Mouse (Mus musculus) embryo, embryonic 9.5 days (tissue): Measurements from ENCODE around the gene Ccpg1.
A peak's percentile ranks its signal among the peaks of the same experiment; 100 is the strongest.

ENCODE experiments used
- DNase-seq: peaks from one replicate; pipeline ENCODE4 v3.0.0-alpha.2; 2017; ENCODE audit errors: extremely low spot score

Ccpg1 gene

DNA sequence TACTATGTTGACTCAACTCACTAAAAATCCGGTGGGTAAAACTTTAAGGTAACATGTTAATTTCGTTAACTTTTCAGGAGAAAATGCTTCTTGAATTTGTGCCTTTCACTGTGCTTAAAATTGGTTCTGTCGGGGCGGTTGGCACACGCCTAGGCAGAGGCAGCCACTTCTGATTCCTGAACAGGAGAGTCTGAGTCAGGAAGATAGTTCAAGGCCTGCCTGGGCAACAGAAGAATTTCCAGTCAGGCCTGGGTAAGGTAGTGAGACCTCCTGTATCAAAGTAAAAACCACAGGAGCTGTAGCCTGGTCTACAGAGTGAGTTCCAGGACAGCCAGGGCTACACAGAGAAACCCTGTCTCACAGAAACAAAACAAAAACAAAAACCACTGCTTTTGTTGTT, 7.3 kb downstream of the Ccpg1 start:
- no peak for DNase-seq

DNA sequence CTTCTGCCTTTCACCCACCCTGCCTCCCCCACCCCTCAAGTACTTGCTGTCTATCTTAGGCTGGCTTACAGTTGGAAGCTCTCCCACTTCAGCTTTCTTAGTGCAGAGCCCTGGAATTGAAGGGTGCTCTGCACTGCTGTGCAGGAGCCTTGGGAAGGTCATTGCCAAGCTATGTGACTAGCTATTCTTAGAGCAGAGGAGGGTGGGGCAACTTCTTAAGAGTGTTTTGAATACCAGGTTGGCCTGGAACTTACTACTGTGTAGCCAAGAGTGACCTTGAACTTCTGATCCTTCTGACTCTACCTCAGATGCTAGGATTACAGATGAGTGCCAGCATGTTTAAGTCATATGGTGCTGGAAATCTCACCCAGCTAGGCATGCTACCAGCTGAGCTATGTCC, 10.9 kb downstream of the Ccpg1 start:
- no peak for DNase-seq

DNA sequence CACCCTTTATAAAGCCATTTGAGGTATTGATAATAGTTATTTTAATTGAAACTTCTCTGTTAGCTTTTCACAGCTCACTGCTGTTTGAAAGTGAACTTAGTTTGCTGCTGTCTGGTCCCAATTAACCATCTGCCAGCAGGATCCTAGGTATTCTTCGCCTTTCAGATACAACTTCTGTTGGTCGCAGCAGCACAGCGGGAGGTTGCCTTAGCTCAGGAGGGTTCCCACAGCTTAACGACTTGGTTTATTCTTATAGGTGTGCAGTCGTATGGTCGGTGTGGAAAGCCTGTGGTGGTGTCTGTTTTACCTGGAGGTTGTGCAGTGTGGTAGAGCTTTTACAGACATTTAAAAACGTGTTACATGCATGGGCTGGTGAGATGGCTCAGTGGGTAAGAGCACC, 11.6 kb downstream of the Ccpg1 start:
- no peak for DNase-seq

DNA sequence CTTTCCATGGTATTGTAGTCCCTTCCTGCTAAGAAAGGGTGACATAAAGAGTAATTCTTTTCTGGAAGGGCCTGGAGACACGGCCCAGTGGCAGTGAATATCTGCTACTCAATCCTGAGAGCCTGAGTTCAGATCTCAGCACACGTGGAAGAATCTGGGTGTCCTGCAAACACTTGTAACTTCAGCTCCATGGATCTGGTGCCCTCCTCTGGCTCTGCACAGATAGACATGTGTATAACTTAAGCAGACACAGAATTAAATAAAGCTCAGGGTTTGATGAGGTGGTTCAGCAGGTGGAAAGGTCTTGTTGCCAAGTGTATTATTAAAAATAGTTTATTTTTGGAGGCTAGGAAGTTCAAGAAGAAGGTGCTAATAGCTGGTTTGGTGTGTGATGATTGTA, 15.3 kb downstream of the Ccpg1 start:
- DNase-seq, result no peak

DNA sequence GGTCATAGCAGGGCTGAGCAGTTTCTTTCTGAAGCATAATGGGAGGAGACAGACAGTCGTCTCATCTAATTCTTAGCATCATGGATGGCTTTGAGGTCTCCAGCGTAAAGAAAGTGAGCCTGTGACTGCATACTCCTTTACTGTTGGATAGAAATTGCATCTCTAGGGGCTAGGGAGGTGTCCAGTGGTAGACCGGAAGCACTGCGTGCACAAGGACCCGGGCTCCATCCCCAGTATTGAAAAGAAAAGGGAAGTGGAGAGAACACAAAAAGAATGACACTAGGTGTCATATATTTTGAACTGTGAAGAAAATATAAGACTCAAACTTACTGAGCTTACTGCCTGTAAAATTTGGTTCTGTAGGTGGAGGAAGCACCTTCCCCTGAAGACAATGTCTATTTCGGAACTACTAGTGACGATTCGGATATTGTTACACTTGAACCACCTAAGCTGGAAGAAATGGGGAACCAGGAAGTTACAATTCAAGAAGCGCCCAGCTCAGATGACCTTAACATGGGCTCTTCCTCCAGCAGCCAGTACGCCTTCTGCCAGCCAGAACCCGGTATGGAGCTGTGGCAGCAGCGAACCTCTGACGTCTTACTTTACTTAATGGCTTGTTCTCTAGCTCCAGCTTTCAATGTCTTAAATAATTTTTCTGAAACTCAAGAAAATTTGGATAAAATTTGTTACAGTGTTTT, 16.2 kb downstream of the Ccpg1 start:
- DNase-seq, result no peak

DNA sequence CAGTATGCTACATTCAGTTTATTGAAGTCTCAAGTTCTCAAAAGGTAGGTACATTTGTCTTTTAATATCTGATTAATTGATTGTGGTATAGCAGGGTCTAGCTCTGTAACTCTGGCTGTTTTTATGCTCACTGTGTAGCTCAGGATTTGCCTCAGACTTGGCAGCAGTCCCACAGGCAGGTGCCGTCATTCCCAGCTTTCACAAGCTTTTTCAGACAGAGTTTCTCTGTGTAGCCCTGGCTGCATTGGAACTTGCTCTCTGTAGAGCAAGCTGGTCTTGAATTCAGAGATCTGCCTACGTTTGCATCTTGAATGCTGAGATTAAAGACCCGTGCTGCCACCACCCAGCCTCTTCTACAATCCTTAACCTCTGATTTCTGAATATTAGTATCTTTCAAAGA, 16.9 kb downstream of the Ccpg1 start:
- DNase-seq, result no peak

DNA sequence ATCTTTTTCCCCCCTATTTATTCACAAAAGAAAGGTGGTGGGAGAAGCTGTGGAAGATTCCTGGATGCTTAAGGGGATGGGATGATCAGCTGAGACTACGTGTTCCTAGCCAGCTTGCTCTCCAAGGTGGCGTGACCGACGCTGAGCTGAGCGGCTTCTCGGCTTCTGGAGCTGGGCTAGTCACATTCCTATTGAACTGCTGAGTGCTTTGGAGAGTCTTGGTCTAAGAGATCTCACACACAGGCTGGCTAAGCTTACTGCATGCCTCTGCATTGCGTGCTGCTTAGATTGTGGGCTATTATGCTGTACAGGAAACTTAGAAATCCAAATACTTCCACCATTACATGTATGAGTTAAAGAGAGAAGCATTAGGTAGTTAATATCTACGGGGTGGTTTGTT, 18.8 kb downstream of the Ccpg1 start:
- DNase-seq, result no peak

DNA sequence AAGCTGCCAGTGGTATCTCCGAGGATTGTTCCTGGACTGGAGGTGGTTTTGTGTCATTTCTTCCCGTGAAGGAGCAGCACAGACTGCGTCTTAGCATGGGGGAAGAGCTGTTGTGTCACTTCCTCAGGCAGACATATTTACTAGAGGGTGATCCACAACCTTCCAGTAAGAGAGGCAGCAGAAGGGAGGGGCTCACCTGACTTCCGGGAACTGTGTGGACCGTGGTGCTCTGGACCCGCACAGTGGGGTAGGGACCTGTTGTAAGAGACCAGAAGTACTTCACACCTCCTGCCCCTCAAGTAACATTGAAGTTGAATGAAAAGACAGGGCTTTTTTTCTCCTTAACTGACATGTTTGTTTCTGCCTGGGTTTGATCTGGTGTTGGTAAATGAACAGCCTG, 19.9 kb downstream of the Ccpg1 start:
- DNase-seq, result no peak

DNA sequence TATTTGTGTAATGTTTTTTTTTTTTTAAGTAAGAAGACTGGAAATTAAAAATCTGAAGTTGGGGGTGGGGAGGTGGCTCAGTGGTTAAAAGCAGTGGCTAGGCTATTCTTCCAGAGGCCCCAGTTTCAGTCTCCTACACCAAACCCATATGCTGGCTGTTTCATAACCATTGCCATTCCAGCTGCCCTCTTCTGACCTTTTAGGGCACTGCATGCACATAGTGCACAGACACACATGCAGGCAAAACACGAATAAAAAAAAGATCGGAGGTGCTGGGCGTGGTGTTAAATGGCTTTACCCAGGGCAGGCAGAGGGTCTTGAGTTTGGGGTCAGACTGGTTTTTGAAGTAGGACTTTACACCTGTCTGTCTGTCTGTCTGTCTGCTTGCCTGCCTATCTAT, 20.9 kb downstream of the Ccpg1 start:
- no peak for DNase-seq

DNA sequence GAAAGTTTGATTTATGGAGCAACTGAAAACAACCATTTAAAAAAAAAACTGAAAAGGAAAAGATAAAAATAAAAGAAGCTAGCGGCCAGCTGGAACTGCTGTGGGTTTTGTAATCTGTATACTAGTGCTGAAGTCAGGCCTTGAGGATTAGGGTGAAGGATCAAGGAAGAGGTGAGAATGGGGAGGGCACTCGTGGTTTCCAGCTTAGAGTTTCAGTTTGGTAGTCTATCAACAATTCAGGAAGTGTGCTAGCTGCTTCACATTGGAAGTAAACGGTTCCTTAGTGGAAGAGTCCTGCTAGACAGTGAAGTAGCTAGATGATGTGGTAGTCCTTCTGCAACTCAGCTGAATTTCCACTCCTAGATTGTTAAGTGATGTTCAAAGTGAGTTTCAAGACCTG, 23.2 kb downstream of the Ccpg1 start:
- no peak for DNase-seq

DNA sequence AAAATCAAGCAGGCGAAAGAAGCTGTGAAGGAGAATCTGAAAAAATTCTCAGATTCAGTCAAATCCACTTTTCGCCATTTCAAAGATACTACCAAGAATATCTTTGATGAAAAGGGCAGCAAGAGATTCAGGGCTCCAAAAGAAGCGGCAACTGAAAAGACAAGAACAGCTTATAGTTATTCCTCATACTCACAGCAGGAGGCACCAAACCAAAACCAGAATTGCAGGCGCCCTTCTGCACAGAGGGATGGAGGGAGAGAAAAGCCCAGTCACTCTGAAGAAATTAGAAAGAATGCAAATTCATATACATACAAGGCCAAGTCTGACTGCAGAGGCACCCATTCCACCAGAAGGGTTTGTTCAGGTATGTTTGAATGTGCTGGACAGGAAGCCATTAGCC, 27.4 kb downstream of the Ccpg1 start:
- DNase-seq, result no peak

DNA sequence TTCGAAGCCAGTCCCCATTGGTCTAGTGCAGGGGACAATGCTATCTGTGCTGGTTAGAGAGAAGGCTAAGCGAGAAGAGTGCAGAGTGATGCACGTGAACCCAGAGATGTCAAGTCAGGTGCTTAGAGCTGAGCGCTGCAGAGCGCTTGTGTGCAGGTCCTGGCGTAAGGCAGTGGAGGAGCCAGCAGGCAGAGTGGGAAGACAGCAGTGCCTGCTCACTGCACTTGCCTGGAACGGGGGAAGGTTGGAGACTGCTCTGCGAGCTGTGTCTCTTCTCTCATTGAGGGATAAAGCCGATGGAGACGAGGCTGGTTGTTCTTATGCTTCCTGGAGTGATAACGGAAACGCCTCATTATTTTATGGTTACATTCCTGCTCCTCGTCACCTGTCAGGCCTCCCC, 29.5 kb downstream of the Ccpg1 start:
- no peak for DNase-seq

DNA sequence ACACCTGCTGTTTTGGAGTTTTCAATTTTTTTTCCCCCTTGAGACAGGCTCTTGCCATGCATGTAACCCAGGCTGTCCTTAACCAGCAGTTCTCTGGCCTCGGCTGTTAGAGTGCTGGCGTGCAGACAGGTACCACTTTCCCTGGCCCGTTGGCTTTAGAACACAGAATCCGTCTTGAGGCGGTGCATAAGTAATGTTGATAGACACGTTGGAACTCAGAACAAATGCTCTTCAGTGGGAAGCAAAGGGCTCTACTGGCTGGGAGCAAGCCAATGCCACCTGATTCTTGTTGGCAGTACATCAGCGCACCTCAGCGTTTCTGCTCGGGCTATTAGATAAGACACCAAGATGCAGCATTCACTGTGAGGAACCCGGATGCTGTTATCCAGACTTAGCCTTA, 34.6 kb downstream of the Ccpg1 start:
- no peak for DNase-seq

DNA sequence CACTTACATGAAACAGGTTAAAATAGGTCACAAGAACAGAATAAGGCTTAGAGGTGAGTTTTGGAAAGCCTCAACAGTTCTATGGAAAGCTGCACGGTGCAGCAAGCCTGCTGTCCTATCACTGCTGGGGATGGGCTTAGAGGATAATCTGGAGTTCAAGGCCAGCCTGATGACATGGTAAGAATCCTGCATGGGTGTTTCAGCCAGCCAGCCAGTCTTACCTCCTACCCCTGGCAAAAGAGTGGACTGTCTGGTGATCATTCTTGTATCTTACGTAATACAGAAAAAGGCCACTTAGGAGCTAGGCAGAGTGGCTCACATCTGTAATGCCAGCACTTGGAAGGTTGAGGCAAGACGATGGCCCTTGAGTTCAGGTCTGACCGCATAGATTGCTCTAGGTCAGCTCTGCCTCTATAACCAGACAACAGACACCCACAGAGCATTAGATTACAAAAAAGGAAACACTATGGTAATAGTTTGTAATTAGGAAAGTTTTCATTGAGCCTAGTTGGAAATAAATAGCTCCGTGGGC, 35.4 kb downstream of the Ccpg1 start:
- no peak for DNase-seq

DNA sequence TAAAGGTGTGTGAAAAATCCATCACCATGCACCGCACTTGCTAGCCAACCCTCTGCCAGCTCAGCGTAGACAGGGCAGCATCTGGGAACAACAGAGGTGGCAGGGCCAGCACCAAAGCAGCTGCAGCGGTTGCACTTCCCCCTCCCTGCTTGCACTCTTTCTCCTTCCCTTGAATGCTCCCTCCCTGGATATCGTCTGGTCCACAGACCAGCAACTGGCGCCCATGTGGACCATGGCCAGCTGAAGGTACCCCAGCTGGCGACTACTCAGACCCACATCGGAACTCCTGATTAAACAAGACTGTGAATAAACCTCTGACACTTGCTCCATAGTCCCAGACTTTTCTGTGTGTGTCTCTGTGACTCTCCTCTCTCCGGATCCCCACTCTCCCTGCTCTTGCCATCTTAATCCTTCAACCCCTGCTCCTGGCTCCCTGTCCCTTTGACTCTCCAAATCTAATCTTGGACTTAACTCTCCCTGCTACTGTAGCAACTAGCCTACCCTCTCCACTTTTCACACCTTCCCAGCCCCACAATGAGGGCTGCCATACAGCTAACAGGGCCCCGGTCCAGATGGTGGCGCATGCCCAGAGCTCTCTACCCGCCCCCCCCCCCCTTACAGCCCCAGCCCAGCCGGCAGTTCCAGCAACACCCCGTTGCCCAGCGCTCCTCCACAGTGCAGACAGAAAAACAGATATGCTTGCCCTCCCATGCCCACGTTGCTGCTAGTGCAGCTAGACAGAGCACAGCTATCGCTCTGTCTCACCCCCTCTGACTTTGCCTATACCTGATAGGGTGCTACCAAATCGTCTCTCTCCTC, 40.8 kb downstream of the Ccpg1 start:
- peak; percentile 53 for DNase-seq

DNA sequence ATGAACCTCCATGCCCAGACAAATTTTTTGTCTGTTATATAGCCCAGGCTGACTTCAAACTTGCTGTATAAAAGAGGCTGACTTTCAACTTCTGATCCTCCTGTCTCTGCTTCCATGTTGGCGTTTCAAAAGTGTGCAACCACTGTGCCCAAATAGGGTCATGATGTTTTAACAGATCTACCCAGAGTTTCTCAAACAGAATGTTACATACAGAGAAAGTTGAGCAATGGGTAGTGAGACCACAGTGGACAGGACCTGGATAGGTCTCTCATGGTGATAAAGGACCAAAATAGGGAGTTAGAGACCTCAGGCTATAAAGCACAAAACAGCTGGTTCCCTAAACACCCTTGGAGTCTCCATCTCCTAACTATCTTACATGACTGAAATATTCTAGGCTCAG, 45.2 kb downstream of the Ccpg1 start:
- DNase-seq, result no peak

DNA sequence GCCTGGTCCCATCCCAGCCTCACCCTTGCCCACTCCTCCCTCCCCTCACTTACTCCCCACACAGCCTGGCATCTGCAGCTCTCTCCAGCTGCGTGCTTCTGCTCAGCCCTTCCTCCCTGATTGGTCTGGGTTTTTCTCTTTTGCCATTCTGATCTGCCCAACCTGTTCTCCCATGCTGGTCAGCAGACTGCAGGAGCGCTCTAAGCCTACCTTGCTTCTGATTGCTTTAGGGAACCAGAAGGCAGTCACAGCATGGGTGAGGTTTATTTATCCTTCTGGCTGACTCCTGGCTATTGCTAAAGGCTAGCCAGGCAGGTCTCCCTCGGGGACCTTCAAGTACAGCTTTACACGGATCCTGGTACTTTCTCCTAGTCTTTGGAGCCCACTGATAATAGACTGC, 46.2 kb downstream of the Ccpg1 start:
- no peak for DNase-seq

DNA sequence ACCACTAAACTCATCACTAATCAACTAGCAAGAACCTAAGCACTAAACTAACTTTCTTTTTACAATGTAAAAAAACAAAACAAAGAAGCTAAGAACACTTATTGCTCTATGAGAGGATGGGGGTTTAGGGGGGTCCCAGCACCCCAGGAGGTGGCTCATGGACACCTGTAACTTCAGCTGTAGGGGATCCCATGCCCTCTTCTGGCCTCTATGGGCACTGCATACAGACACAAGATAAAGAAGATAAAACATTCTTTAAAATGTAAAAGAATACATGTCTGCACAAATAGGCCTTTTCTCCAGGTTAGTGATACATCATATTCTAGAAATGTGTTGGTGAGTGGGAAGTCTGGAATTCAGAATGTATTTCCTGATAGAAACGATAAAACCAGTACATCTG, 48.2 kb downstream of the Ccpg1 start:
- DNase-seq, result no peak

DNA sequence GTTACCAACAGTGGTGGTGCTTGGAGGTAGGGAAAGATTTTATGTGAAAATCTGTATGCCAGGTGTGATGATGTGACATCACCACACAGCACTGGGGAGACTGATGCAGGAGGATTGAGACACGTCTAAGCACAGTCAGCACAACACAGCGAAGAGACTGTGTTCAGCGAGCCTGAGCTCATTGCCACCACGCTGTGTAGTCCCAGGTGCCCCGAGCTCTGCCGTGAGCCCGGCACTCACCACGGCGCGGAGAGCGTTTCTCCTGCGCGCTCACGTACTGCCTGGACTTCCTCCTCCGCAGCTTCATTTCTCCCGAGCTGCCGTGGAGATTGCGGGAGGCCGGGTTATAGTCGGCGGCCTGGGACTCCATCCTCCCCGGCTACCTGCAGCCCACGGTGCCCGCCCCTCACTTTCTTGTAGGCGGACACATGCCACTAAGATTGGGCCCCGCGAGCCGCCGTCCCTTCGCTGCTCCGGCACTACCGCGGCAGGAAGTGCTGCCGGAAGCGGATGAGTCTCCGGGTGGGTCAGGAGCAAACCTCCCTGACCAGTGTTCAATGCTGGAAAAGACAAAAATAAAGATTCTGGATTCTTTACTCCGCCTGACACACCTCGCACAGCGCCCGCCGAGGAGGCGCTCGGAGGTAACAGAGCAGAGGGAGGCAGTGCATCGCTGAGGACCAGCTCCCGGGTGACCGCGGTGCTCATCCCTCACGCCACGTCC, 54.2 kb downstream of the Ccpg1 start:
- DNase-seq, result peak; percentile 89

DNA sequence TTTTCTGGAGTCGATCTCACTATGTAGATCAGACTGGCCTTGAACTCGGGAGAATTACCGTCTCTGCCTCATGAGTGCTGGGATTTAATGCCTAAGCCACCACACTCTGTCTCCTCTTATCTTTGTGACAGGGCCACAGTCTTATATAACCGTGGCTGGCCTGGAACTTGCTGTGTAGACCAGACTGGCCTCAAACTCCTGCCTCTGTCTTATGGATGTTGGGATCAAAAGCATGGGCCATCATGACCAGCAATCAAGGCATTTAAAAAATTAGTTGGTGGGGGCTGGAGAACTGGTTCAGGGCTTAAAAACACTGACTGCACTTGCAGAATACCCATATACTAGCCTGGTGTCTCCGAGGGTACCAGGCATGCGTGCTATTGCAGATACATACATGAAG, 54.9 kb downstream of the Ccpg1 start, which contains the start of gene Pigb:
Gene Pigb, minus strand, starts transcription at position 299 of the 400 bp plus-strand sequence.
- no peak for DNase-seq

DNA sequence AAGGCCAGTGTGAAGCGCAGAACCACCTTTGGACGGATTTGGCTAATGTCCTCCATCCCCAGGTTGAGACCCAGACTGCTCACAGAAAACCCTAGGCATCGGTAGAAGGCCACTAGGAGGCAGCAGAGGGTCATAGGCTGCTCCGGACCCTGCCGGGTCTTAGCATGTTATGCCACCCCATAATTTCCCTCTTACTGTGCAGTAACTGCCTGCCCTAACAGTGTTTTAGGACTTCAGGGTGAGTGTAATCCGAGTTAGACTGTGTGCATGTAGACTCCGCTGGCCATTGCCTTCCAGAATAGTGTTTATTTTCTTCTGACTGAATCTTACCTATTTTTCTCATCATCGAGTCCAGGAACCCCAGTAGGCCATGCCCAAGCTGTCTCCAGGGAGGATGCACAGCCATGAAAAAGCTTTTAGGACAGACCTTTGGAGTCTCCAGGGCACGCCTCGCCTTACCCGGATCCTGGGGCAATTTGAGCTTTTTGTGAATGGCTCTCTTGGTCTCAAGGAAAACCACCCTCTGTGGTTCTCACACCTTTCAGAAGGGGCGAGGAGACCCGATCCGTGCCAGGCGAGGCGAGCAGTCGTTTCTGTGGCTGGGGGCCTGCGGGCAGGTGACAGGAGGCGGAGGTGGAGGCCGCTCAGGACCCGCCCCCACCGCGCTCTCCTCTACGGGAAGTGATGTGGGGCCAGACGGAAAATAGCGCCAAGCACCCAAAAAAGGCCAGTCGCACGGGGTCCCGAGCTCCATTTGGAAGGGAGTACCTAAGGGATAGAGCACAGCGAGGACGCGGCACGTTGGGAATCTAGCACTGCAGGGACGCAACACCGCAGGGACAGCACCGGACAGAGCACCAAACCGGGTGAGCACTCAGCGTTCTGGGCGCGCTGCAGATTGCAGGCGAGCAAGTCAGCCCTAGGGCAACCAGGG, 59.2 kb downstream of the Ccpg1 start, which contains the start of gene Rab27a:
Gene Rab27a, plus strand, starts transcription at position 709 of the 934 bp plus-strand sequence.
- peak; percentile 83 for DNase-seq
